Mouse (Mus musculus) layer of hippocampus, adult 9-11 months (tissue): ENCODE measurements around the gene Btbd19.

ENCODE experiments used
- DNase-seq: peaks from one replicate; pipeline ENCODE4 v3.0.0; 2022

The Btbd19 gene

DNA sequence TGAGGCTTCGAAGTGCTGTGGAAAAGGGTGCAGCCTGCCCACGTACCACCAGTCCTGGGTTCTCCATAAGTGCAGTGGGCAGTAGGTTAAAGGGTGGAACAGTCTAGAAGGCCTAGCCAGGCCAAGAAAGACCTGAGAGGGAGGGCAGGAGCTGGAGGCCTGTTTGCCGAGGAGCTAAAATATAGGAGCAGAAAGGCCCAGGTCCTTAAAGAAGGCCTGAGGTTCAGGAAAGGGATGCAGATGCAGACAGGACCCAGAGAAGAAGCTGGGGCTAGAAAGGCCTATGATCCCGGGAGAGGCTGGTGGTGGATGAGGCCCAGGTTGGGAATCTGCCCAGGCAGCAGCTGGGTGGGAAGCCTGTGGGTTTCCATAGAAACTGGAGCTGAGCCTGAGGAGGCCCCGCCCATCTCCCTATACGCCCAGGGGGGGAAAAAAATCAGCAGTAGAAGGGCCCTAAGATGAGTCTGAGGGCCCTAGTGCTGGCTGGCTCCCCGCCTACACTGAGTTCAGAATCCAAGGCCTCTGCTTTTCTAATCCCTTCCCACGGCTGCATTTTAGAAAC, at the start of gene Btbd19:
Gene Btbd19 (minus strand): TSS at position 378 of the 562 bp plus-strand sequence.
- DNase-seq = peak; percentile 86

DNA sequence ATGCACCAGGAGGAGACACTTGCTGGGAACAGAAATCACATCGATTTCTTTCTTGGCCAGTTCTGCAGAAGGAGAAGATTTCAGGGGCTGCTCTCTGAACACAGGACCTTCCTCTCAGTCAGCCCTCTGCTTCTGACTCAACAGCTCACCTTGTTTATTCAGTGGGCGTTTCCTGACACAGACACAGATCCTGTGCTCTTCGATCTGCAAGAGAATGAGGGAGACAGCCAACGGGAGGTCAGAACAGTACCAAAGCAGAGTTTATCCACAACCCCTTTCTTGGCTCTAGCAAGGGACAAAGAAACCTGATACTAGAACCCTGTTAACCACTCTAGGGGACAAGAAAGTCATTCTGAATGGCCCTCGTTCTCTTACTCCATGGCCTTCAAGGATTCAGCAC, 44.4 kb upstream of the Btbd19 start:
- no peak for DNase-seq

DNA sequence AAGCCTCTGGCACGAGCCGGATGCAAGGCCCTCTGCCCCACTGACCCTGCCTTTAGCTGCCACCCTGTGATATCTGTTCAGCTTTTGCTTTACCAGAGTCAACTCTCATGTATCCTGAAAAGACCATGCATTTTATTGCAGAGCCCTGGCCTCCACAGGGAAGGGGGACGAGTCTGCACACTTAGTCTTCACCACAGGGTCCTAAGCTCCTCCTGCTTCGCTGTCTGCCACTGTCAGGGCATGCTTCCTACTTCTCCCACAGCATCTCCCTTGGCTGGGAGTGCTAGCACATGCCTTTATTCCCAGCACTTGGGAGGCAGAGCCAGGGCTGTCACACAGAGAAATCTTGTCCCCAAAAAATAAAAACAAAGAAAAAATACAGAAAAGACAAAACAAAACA, 35.7 kb upstream of the Btbd19 start:
- DNase-seq = no peak

DNA sequence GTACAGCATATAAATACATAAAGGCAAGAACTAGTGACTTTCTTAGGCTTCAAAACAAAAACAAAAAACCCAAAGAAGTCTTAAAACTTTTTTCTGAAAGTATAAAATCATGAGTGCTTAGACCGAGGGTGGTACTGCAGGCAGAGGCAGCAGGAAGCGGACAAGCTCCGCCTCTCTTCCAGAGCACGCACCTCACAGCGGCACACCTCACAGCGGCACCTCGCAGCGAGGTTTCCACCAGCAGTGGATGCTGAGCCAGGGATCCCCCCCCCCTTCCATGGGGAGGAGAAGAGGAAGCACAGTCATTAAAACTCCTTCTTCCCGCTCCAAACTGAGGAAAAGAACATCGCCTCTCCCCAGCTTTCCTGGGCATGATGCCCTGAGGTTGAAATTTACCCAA, 34.1 kb upstream of the Btbd19 start:
- no peak for DNase-seq

DNA sequence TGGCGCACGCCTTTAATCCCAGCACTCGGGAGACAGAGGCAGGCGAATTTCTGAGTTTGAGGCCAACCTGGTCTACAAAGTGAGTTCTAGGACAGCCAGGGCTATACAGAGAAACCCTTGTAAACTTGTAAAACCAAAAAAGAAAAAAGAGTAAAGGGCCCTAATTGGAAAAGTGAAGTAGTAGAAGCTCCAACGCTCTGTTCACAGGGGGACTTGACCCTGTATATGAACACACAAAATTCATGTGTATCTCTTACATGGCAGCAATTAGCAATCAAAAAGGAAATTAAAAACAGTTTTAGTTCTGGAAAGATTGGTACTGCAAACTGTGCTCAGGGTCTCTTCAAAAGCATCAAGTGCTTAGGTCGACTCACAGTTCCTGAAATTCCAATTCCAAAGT, 30.8 kb upstream of the Btbd19 start:
- no peak for DNase-seq

DNA sequence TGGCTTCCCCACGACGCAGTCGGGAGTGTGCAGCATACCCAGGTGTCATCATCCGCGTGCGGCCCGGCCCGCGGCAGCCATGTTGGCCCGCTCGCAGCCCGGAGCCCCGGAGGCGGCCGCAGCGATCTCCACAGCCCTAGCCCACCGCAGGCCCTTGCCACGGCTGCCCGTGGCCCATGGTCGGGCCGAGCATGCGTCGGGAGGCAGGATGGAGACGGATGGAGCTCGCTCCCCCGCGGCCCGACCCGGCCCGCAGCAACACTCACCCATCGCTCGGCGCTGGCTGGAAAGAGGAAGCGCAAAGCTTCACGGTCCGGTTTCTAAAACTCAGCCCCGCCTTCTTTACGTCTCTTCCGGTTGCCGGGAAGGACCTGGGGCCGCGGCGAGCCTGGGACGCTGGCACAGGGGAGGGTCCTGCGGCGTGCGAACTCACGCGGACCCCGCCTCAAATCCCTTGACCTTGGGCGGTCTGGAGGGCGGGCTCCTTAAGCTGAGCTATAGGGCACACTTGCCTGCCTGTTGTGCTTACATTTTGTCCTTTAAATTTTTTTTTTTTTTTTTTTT, 30.3 kb upstream of the Btbd19 start, which contains the start of gene Rps8:
Gene Rps8 (minus strand): TSS at position 452 of the 564 bp plus-strand sequence.
- DNase-seq = peak; percentile 89

DNA sequence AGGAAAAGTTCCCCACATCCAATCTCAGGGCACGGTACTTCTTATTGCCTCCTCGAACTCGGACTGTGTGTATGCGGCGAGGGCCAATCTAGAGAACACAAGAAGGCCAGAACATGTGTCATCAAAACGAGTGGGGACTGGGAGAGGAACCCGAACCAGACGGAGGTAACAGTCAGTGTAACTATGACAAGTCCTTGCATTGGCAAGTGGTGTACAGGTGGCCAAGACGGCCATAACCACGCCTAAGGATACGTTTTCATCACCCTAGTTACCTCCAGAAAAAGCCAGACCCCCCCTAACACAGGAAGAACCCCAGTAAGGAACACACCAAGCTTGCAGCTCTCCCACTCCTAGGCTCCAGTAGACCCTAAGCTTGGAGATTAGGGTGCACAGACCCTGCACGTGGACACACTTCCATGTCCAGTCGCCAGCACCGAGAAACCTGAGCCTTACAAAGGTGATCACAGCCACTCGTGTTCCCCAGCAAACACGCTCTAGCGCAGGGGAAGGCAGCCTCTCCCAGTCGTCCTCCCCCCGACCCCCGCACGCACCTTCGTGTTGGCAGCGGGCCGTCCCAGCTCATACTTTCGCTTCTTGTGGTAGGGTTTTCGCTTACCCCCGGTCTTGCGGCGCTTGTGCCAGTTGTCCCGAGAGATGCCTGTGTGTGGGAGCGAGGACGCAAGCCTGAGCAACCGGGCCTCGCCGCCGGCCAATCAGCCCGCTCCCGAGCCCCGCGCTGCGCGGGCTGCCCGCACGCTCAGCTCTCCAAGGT, 29.7 kb upstream of the Btbd19 start:
- no peak for DNase-seq

DNA sequence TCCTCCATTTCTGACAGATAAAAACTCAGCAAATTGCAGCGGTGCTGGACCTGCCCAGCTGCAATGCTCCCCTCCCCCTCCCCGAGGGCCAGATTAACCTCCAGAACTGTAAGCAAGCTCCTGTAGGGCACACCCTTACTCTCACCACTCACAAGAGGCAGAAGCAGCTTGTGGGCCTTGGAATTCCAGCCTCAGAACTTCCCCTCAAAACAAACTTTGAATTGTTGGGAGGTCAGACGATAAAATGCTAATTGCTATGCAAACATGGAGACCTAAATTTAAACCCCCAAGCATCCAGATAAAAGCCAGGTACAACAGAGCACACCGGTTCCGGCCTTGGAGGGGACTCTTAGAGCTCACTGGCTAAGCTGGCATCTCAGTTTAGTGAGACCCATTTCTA, 27.2 kb upstream of the Btbd19 start:
- DNase-seq = no peak

DNA sequence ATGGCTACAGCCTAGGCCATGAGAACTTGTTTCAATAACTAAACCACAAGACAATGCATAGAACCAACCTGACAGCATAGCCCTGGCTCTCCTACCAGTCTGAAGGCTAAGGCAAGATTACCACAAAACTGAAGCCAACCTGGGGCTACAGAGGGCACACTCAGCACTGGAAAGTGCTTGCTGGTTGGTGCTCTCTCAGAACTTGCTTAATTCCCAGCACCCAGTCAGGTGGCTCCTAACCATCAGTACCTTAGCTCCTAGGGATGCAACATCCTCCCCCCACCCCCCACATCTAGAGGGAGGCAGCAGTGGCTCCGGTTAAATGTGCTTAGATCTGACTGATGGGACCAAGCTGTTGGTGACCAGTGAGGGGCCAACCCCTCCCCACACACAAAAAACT, 25.9 kb upstream of the Btbd19 start:
- DNase-seq = no peak

DNA sequence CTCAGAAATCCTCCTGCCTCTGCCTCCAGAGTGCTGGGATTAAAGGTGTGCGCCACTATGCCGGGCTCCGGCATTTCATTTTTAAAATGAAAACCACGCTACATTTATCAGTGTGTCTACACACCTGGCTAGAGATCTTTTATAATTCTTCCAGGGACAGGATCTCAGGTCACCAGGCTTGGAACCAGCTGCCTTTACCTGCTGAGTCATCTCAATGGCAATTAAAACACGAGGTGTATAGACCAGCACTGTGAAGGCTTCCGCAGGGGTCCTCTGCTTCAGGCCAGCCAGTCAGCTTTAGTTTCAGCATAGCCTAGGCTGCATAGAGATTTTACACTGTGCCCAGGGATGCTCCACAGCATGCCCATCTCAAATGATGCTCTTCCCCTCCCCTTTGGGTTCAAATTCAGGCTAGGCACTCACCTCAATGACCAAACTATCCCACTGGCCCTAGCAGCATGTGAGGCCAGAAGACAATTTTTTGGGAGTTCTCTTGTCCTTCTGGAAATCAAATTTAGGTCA, 24.7 kb upstream of the Btbd19 start:
- no peak for DNase-seq

DNA sequence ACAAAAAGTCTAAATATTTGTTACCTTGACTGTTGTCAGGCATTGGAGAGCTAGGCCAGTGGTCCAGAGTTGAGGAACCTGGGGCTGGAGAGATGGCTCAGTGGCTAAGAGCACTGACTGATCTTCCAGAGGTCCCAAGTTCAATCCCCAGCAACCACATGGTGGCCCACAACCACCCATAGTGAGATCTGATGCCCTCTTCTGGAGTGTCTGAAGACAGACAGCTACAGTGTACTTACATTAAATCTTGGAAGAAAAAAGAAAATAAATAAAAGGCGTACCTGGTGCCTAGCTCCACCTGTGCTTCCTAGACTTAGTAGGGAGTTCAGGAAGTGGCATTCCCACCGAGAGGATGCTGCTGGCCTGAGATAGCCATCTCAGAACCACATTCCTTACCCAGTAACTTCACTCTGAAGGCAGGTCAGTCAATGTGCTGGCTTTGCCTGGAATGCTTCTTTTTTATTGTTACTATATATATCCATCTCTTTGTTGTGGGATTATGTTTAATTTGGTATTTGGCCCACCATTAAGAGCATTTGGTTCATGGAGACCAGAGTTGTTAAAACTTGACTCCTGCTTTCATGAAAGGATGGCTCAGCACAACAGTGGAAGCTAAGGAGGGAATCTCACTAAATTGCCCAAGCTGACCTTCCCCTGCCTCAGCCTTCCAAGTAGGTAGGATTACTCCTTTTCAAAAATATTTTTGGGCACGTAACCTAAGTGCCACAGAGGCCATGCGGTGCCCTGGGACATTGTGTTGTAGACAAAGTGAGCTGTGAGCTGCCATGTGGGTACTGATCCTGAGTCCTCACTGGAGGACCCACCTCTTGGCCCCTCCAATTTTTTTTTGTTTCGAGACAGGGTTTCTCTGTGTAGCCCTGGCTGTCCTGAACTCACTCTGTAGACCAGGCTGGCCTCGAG, 24.0 kb upstream of the Btbd19 start:
- DNase-seq = no peak

DNA sequence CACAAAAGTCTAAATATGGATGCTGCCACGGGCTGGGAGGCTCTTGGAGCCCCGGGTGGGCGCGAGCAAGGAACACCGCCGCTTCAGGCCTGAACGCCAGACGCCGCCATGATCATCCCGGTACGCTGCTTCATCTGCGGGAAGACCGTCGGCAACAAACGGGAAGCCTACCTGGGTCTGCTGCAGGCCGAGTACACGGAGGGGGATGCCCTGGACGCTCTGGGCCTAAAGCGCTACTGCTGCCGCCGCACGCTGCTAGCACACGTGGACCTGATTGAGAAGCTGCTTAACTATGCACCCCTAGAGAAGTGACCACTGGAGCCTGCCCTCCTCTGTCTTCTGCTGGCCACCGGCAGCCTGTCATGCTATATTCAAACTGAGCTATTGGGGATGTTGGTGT, 23.3 kb upstream of the Btbd19 start:
- DNase-seq = no peak

DNA sequence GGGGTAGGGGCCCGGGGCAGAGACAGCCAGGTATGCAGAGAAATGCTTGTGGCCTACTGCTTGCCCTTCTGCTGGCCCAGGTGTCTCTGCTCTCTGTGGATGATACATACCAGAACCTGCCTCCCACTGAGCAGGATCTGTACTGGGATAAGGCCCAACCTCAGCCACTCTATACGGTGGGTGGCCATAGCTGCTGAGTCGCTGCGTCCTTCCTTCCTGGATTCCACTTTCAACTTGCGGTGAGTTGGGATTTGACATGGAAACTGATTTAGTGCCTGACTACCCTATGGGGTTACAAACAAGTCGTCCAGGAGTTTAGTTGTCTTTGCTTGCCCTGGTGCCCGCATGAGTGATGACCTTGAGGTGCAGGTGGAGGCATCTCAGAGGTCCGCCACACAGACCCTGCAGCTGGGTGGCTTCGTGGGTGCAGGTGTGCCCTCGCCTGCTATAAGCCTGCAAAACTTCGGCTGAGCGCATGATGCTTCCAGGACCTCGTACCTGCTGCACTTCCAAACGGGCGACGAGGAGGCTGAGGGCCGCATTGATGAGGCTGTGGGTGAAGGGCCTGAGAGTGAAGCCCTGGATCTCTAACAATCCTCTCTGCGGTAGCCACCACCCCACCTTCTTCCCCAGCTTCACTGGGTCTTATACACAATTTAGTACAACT, 22.7 kb upstream of the Btbd19 start:
- no peak for DNase-seq

DNA sequence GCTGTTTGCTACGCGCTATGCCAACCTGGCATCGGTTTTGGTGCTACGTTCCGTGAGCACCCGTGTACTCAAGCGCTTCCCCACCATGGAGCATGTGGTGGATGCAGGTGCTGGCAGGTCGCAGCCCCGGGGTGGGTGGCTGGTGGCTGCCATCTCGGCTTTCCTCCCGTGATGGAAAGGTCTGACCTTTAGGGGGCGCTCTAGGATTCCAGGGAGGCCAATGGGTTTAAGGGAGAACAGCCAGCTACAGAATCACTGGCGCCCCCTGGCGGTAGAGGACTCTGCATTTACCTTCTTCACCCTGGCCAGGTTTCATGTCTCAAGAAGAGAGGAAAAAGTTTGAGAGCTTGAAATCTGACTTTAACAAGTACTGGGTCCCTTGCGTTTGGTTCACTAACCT, 20.7 kb upstream of the Btbd19 start:
- DNase-seq = peak; percentile 80

DNA sequence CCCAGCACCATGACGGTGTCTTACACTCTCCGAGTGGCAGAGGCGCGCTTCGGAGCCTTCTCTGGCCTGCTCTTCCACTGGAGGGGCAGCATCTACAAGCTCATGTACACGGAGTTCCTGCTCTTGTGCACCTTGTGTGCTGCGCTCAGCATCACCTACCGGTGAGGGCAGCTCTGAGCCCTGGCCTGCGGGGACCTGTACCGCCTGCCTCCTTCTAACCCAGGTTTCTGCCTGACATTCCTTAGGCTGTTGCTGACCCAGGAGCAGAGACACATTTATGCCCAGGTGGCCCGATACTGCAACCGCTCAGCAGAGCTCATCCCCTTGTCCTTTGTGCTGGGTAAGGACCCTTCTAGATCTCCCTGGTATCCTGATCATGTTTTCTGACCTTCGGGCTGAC, 19.7 kb upstream of the Btbd19 start:
- no peak for DNase-seq

DNA sequence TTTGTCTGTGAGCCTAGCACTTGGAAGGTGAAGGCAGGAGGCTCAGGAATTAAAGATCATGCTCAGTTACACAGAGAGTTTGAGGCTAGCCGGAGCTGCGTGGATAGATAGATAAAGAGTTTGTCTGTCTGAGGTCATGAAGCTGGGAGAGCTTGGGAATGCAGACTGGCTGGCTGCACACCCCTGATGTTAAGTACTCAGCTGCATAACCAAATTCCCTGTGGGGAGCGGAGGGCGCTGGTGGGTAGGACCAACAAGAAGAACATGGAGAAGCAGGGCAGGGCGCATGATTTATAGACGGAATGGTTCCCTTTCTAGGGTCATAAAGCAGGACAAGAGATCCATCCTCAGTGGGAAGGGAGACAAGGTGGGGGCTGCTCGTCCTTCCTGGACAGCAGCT, 17.5 kb upstream of the Btbd19 start:
- no peak for DNase-seq

DNA sequence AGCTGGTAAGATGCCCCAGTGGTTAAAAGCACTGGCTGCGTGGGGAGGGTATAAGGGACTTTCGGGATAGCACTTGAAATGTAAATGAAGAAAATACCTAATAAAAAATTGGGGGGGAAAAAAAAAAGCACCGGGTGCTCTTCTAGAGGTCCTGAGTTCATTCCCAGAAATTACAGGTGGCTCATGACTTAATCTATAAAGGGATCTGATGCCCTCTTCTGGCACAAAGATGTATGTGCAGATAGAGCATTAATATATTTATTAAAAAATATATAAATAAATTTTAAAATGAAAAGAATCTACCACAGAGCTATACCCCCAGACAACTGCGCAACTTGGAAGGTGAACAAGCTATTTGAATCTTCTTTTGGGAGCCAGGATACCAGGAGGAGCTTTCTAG, 15.1 kb upstream of the Btbd19 start:
- no peak for DNase-seq

DNA sequence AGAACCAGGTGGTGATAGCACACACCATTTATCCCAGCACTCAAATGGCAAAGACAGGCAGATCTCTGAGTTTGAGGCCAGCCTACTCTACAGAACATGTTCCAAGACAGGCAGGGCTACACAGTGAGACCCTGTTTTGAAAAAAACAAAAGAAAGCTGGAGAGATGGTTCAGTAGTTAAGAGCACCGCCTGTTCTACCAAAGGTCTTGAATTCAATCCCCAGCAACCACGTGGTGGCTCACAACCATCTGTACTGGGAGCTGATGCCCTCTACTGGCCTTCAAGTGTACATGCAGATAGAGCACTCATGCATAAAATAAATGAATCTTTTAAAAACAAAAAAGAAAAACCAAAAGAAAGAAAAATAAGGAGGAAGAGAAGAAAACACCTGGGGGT, 13.7 kb upstream of the Btbd19 start:
- no peak for DNase-seq

DNA sequence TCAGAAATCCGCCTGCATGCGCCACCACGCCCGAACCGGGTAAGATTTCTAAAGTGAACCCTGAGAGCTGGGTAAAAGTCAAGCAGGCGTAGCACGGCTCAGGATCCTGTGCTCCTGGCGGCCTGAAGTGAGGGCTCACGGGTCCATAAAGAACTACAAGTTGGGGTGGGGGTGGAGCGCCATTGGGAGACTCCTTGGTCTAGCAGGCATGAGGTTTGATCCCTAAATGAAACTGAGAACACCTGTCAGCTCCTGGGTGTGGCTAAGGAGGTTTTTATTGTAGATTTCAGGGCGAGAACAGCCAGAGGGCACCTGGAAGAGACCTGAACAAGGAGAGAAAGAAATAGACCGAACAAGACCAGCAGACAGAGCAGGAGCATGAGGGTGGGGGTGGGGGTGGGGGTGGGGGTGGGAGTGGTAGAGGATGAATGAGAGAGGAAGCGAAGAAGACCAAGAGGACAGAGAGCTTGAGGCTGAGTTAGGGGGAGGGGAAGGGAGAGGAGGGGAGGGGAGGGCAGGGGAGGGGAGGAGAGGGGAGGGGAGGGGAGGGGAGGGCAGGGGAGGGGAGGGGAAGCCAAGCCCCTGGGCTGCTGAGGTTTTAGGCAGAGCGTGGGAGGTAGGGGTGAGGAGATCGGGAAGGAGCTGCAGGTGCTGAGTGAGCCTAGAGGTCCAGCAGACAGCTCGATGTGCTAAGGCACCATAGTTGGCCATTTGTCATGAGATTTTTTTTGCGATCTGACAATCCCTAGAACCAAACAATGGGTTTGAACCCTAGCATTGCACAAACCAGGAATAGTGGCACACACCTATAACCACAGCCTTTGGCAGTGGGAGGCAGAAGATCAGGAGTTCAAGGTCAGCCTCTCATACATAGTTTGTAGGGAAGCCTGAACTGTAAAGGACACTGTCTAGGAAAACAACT, 13.0 kb upstream of the Btbd19 start:
- DNase-seq = no peak

DNA sequence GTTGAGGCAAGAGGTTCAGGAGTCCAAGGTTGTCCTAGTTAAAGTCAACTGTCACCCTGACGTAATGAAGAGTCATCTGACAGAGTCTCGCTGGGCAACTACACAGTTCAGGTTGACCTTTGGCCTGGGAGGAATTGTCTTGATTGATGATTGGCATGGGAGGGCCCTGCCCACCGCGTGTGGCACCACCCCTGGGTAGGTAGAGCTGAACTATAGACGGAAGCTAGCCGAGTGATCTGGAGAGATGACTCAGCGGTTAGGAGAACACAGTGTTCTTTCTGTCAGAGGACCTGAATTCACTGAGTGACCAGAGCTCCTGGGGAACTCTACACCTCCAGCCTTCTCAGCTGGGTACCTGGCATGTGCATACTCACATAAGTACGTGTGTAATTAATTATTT, 10.5 kb upstream of the Btbd19 start:
- no peak for DNase-seq

DNA sequence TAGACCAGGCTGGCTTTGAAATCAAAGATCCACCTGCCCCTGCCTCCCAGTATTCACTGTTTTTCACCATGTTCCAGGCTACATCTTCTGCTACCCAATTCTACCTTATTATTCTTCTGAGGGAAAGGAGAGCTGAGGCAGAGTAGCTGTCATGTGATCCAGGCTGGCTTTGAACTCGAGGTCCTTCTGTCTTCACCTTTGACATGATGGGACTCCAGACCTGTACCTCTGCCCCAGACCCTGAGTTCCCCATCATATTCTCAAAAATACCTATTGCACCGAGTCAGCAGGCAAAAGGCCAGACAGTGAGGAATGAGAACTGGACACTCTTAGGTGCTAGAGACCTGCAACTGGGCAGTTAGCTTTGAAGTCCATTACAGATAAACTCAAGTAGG, 9.1 kb upstream of the Btbd19 start:
- DNase-seq = no peak
